Mouse (Mus musculus) lung, postnatal 36 days (tissue): ENCODE data around the gene Hagh.

Source experiments
- DNase-seq: peaks from one replicate; pipeline ENCODE4 v3.0.0; 2022; ENCODE audit warnings: mixed read lengths

The Hagh gene

GRCm38 (mm10) chr17:24850773-24851127, 10.8 kb downstream of the Hagh start:
- no peak for DNase-seq

DNA sequence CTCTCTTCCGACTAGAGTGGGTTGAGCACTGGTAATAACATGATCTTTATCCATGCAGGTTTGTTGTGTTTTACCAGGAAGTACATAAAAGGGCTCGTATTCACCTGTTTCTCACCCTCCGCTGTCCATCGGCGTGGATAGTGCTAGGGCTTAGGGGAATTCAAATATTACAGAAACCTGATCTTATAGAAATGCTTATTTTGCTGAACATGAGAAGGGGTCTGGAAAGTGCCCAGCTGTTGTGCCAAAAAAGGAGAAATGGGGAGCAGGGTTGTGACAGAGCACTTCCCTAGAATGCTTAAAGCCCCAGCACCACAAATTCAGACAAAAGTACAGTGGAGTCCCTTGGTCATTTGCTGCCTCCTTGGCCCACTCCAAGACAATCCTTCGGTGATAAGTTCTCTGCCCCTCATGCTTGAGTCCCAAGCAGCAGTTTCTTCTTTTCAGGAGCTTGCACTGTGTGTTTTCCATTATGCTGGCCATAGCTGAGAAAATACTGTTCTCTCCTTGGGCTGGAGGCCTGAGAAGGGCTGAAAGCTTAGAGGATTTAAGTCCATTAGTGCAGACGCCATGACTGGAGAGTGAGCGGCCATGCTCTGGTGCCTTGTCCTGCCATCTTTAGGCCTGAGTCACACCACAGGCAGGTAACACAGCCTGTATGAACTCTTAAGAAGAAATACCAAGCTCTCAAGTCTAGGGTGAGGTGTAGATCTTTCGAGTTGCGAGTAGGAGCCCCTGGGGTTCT, 11.6 kb downstream of the Hagh start:
- DNase-seq = no peak

DNA sequence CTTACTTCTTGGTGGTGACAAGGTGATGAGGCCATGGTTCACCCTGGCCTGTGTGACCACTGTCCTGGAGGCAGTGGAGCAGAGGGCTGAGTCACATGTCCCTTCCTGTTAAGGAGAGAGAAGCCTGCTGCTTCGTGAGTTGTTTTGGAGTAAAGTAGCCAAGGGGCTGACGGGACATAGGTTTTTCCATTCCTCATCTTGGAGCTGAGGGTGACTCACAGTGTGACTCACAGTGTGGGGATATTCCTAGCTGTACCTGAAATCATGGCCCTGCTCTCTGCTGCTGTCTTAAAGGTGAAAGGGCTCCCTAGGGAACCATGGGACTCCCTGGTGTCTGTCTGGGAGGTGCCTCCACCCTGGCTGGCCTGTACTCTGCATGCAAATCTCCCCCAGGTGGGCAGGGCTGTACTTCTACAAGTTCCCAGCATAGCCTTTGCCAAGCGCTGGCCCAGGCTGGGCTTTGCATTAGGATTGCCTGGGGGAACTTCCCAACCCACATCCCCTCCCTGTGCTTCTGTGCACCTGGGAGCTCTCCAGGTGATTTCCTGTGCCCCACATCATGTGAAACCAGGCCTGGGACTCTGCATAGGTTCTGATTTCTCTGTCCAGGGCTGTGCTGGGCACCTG, 16.0 kb downstream of the Hagh start:
- DNase-seq = no peak

- no peak for DNase-seq
Observed at GRCm38 (mm10) chr17:24856589-24856988, 16.6 kb downstream of the Hagh start.

GRCm38 (mm10) chr17:24857831-24858470, 18.0 kb downstream of the Hagh start:
- DNase-seq = no peak

- no peak for DNase-seq
Observed at GRCm38 (mm10) chr17:24858967-24859366, 19.0 kb downstream of the Hagh start.

DNA sequence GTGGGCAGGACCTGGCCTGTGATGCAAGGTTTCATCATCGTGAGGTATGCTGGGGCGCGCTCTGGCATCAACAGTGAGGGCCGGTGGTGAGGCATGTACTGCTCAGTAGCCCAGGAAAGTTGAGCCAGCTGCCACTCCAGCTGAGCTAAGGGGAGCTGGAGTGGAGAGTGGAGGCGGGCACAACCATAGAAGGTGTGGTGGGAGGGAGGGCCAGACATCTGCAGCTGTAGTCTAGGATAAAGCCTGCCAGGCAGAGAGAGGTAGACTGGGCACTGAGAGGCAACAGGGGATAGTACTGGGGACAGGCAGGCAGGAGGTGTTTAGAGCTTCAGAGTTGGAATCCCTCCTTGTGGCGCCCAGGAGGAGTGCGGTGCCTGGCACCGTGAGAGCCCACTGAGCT, 20.1 kb downstream of the Hagh start:
- DNase-seq = no peak

DNA sequence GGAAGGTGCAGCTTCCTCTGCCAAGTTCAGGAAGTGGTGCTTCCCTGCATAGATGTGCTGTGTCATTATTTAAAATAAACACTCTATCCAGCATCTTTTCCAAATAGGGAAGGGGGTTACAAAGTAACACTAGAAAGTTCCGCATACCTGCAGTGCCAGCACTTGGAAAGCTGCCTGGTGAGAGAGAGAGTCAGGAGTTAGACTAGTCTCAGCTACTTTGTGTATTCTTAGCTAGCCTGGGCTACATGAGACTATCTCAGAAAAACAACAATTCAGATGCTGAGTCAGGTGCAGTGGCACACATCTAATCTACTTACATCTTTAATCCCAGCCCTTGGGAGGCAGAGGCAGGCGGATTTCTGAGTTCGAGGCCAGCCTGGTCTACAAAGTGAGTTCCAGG, 21.8 kb downstream of the Hagh start:
- DNase-seq = no peak

- DNase-seq = no peak
Observed at GRCm38 (mm10) chr17:24865776-24866175, 25.8 kb downstream of the Hagh start, which contains the start of gene Igfals. Gene Igfals (plus strand): TSS chr17:24865997.

DNA sequence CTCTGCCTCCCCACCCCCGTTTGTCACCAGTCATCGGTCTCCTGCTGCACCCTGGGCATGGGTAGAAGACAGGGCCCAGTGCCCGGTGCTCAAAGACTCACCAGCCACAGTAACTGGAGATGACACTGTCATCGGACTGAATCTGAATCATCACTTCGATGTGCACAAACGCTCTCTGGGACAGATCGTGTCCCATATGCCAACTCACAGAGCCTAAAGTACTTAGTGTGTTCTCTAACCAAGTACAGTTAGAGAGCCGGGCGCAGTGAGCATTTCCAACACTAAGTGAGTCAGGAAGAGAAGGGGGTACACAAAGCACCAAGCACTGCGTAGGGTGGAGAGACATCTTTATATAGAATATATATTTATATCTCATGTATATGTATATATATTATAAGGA, 28.0 kb downstream of the Hagh start:
- DNase-seq = no peak

DNA sequence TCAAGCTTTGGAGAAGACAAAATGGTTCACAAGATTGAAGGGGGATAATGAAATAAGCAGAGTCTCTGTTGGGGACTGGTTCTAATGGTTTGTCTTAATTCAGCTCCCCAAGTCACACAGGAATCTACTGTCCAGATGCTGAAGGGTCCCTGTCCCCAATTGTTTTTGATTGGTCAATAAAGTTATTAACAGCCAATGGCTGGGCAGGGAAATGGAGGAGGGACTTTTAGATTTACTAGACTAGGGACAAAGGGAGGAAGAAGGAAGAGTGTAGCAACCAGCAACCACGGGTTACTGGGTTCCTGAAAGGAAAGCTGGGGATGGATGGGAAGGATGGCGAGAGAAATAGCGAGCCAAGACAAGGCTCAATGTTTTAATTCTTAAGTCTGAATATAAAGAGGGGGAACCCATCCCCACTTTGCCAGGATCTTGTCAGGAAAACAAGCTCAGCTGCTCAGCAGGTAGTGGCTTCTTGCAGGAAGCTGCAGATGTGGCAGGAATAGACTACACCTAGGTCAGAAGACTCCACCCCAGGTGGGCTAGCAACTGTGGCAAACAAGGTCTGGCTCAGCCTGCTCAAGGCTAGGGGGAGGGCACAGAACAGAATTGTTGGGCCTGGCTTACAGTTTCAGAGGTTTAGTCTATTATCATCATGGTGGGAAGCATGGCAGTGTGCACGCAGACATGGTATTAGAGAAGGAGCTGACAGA, 33.9 kb downstream of the Hagh start:
- DNase-seq = no peak

- DNase-seq = no peak
Observed at GRCm38 (mm10) chr17:24874405-24874745, 34.4 kb downstream of the Hagh start.

DNA sequence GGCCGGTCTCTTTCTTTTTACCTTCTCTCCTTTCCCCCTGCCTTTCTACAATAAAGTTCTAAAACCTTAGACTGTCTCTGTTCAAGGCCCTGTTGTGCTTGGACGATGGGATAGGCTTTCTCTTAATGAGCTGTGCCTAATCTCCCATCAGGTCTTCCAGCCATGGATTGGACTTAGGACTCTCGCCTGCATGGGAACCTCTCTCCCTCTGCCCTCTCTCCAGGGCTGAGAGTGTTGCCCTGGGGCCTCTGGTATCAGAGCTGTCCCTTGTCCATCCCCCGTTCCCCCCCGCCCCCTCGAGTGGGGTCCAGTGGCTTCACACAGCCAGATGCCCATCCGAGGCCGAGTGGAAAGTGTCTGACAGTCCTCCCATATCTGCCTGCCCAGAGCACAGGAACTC, 35.0 kb downstream of the Hagh start:
- no peak for DNase-seq

GRCm38 (mm10) chr17:24877336-24878116, 37.6 kb downstream of the Hagh start:
- DNase-seq = no peak

GRCm38 (mm10) chr17:24878117-24878397, 38.1 kb downstream of the Hagh start:
- peak; percentile 71 for DNase-seq

GRCm38 (mm10) chr17:24878531-24878930, 38.6 kb downstream of the Hagh start:
- no peak for DNase-seq

DNA sequence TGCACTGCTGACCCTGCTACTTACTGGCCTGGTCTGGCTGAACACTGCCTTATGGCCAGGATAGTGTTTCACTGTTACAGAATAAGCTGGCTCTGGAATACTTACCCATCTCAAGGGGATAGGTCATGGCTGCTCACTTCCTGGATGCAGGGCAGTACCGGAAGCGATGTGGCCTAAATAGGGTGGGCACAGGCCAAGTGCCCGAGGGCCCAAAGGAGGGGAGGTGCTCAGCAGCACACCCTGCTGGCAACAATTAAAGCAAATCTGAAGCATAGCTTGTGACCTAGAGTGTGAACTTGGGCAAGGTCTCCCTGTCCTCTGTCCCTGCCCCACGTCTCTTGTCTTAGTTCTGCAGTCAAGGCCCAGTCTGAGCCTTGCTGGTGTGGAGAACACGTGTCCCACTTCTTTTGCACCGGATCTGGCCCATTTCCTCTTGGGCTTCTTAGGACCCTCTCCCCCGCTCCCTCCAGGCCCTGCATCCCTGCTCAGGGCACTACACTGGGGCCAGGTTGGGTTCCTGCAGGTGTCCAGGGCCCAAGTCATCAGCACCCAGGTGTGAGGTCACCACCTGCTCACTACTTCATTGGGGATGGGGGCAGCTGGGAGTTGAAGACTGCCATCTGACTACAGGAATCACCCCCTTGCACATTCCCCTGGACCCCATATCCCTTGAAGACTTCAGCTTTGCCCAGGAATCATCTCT, 41.9 kb downstream of the Hagh start:
- DNase-seq = peak; percentile 32

DNA sequence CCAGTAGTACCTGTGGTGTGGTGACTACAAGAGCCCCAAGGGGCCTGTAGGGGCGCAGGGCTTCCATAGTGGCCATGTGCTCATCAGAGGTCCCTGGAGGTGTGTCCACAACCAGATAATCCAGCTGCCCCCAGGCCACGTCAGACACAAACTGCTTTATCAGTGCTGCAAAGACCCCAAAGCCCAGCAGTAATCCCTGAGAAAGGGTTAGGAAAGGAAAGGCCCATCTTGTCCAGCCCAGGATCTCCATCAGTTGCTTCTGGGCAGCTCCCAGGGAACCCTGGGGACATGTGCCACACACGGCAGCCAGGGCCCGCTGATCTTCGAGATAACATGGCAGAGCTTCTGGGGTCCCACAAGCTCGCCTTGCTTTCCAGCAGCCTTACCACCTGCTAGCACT, 44.4 kb downstream of the Hagh start:
- DNase-seq = no peak

- no peak for DNase-seq
Observed at GRCm38 (mm10) chr17:24885356-24886133, 45.6 kb downstream of the Hagh start.

- DNase-seq = peak; percentile 100
Observed at GRCm38 (mm10) chr17:24886134-24886931, 46.4 kb downstream of the Hagh start, which contains the start of the genes Nubp2 and Spsb3. Gene Nubp2 (minus strand): TSS chr17:24886349. Gene Spsb3 (plus strand): TSS chr17:24886643.

- no peak for DNase-seq
Observed at GRCm38 (mm10) chr17:24886932-24887271, 47.0 kb downstream of the Hagh start.
